Mouse (Mus musculus): Measurements from ENCODE around the gene Rpl13a. TPM values are rescaled to one million over a fixed set of nuclear protein-coding genes. Genes with fewer than 3 reads are reported as not detected.
A peak's percentile ranks its signal among the peaks of the same experiment; 100 is the strongest.
"Not testable (repeated sequence)": the region's sequence is repeated elsewhere in the genome, so short reads cannot be mapped to it uniquely, and the experiment has no call there.

Gene Rpl13a
- polyA plus RNA-seq, 1 experiment from 2014 or later: 1,959 TPM

DNA sequence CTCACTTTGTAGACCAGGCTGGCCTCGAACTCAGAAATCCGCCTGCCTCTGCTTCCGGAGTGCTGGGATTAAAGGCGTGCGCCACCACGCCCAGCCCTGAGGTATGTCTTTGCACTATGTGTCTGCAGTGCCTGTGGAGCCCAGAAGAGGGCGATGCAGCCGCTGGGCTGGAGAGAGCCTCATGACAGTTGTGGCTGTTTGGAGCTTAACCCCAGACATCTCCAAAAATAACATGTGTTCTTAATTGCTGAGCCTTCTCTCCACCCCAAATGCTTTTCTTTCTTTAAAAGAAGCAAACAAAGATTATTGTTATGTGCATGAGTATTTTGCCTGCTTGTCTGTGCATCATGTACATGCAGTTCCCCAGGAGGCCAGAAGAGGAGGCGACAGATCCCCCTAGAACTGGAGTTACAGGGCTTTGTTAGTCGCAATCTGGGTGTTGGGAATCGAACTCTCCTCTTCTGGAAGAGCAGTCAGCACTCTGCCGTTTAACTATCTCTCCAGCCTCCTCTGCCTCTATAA lies 26.5 kb upstream of the Rpl13a start:
- Histone ChIP-seq H3K9me3 (replicated peaks; ENCODE audit: low read length) (no peaks in the 10 kb centered on the region), H3K9ac (ENCODE audit: low read depth, low read length) (no peak overlapping the region)
- TF ChIP-seq CTCF (IDR thresholded peaks at IDR 0.05; ENCODE audit: low read depth): peak; percentile 73

DNA sequence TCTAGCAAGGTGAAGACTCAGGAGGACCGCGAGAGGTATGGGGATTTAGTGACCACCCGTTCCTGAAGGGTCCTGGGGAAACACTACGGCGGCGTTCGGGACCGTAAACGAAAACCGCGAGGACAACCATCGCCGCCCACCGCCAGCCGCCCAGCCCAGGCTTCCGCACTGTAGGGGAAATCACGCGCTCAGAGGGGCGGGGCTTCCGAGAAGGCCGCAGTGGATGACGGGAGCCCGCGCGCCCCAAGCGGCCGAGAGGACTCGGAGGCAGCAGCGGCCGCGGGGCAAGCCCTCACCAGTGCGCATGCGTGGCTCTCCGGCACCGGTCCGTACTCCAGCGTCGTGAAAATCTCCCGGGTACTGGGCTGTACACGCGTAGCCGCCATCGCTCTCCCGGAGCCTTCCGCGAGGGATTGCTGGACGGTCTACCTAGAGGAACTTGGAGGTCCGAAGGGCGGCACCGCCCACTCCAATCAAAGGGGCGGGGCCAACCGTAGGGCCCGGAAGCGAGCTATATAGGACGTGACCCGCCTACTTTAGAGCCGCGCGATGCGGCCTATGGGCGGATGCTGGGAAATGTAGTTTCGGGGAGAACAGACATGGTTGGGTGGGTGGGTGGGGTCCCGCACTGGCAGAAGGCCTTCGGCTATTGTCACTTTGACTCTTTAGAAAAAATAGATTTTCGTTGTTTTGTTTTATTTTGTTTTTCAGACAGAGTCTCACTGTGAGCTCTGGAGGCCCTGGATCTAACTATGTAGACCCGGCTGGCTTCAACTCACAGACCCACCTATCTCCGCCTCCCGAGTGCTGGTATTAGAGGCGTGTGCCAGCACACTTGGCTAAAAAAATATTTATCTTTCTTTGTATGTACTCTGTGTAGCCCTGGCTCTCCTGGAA lies 25.8 kb upstream of the Rpl13a start, which contains the start of the genes Pih1d1 and Aldh16a1:
Gene Pih1d1 (plus strand): TSS at position 208 of the 897 bp plus-strand sequence.
Gene Aldh16a1 (minus strand): TSS at position 489 of the 897 bp plus-strand sequence.
- H3K4me2 ChIP-seq (ENCODE audit: low read length): peak within 1 kb of the TSS; percentile 73
- H3K4me1 ChIP-seq (replicated peaks; ENCODE audit: insufficient read depth, low read length): peaks cover 7% of the 10 kb centered on the region
- H3K27me3 ChIP-seq (ENCODE audit: insufficient read depth, low read length): no peaks in the 10 kb centered on the region
- ATAC-seq (replicated peaks; ENCODE audit: low FRiP score, low read depth) (peak; percentile 92), DNase-seq (ENCODE audit: low spot score) (peak; percentile 97)
- H3K36me3 ChIP-seq (ENCODE audit: insufficient read depth, low read length): peaks cover 10% of the 10 kb centered on the region; the same call in 1 of the 2 replicates
- H3K9me3 ChIP-seq (replicated peaks; ENCODE audit: low read length): no peaks in the 10 kb centered on the region
- H3K27ac ChIP-seq: peak within 1 kb of the TSS; percentile 93
- H3K4me3 ChIP-seq (replicated peaks; ENCODE audit: low read depth, low read length): peak within 1 kb of the TSS; percentile 48
- TF ChIP-seq CTCF (IDR thresholded peaks at IDR 0.05; ENCODE audit: low read depth): peak; percentile 70
- WGBS: 3% methylated on average over 69 of the region's 69 CpGs
- peak within 1 kb of the TSS; percentile 66 for H3K9ac ChIP-seq (ENCODE audit: low read depth, low read length)

More for the DNA sequence above, 26.5 kb upstream of the Rpl13a start:
- WGBS: 82% methylated on average over 12 of the region's 12 CpGs
- DNase-seq (ENCODE audit: low spot score) (peak; percentile 61), ATAC-seq (replicated peaks; ENCODE audit: low FRiP score, low read depth) (peak; percentile 11; the same call in 1 of the 2 replicates)
- H3K27me3 ChIP-seq (ENCODE audit: insufficient read depth, low read length): no peaks in the 10 kb centered on the region
- H3K36me3 ChIP-seq (ENCODE audit: insufficient read depth, low read length): peaks cover 11% of the 10 kb centered on the region; the same call in 1 of the 2 replicates
- H3K4me3 ChIP-seq (replicated peaks; ENCODE audit: low read depth, low read length): peak overlapping the region; percentile 48
- H3K27ac ChIP-seq: 0 out of 2 replicates have a peak overlapping the region, but pooled peaks have one; percentile 93
- peaks cover 7% of the 10 kb centered on the region for H3K4me1 ChIP-seq (replicated peaks; ENCODE audit: insufficient read depth, low read length)
- H3K4me2 ChIP-seq (ENCODE audit: low read length): peak overlapping the region; percentile 73

DNA sequence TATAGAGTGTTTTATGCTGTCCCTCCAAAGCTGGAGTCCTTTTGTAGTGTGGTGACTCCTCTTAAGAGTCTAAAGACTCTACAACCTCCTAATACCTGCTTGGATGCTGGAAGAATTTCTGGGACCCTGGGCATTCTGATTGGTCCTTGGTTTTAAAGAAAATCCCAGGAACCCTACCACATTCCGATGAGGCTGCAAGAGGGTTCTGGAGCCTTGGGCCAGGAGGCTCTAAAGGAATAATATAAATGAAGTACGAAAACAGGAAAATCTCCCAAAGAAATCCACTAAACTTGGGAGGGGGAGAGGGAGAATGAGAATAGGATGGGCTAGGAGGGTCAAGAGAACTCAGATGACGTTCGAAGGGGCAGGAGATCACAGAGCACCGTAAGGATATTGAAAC lies 25.0 kb upstream of the Rpl13a start:
- H3K27ac ChIP-seq: peak overlapping the region; percentile 93
- no peak for DNase-seq (ENCODE audit: low spot score)
- H3K4me2 ChIP-seq (ENCODE audit: low read length): peak overlapping the region; percentile 73
- peaks cover 3% of the 10 kb centered on the region; the same call in 1 of the 2 replicates for H3K36me3 ChIP-seq (ENCODE audit: insufficient read depth, low read length)
- H3K4me1 ChIP-seq (replicated peaks; ENCODE audit: insufficient read depth, low read length): peaks cover 7% of the 10 kb centered on the region
- no peaks in the 10 kb centered on the region for H3K27me3 ChIP-seq (ENCODE audit: insufficient read depth, low read length)
- ATAC-seq (replicated peaks; ENCODE audit: low FRiP score, low read depth): no peak
- peak overlapping the region; percentile 48 for H3K4me3 ChIP-seq (replicated peaks; ENCODE audit: low read depth, low read length)
- 4% methylated on average over 5 of the region's 5 CpGs for WGBS
- no peaks in the 10 kb centered on the region for H3K9me3 ChIP-seq (replicated peaks; ENCODE audit: low read length)
- H3K9ac ChIP-seq (ENCODE audit: low read depth, low read length): peak overlapping the region; percentile 66
- no peak for TF ChIP-seq CTCF (IDR thresholded peaks at IDR 0.05; ENCODE audit: low read depth)

DNA sequence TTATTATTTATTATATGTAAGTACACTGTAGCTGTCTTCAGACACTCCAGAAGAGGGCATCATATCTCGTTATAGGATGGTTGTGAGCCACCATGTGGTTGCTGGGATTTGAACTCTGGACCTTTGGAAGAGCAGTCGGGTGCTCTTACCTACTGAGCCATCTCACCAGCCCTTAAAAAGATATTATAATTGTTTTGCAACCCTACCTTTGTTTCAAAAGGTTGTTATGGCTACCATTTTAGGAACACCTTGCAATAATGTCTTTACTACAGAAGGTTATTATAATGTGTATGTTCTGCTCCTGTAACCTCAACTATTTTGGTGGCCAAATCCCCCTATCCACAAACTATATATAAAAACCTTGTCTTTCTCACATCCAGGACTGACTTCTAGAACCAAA lies 24.5 kb upstream of the Rpl13a start:
- not testable (repeated sequence) for H3K36me3 ChIP-seq (ENCODE audit: insufficient read depth, low read length); DNase-seq (ENCODE audit: low spot score); H3K4me1 ChIP-seq (replicated peaks; ENCODE audit: insufficient read depth, low read length); H3K27ac ChIP-seq; ATAC-seq (replicated peaks; ENCODE audit: low FRiP score, low read depth); H3K4me3 ChIP-seq (replicated peaks; ENCODE audit: low read depth, low read length); H3K9ac ChIP-seq (ENCODE audit: low read depth, low read length); H3K27me3 ChIP-seq (ENCODE audit: insufficient read depth, low read length); H3K9me3 ChIP-seq (replicated peaks; ENCODE audit: low read length)
- H3K4me2 ChIP-seq (ENCODE audit: low read length): peak overlapping the region; percentile 73
- 88% methylated on average over 2 of the region's 2 CpGs for whole genome bisulfite sequencing

DNA sequence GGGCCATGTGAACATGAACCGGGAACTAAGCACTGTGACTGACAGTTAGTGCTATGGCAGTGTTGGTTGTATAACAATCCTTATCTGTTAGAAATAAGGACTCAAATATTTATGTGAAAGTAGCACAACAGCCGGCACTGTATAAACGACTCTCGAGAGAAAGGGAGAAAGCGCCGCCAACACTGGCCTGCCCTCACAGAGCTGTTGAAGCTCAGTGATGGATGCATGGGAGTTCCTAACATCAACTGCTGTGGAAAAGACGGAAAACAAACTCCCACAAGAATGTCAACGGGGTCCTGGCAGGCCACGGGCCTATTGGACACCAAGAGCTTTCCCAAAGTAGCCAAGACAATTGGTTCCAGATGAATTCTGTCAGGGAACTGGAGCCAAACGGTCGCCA lies 22.7 kb upstream of the Rpl13a start:
- peak; percentile 90 for DNase-seq (ENCODE audit: low spot score)
- H3K27me3 ChIP-seq (ENCODE audit: insufficient read depth, low read length): no peaks in the 10 kb centered on the region
- TF ChIP-seq CTCF (IDR thresholded peaks at IDR 0.05; ENCODE audit: low read depth): no peak

DNA sequence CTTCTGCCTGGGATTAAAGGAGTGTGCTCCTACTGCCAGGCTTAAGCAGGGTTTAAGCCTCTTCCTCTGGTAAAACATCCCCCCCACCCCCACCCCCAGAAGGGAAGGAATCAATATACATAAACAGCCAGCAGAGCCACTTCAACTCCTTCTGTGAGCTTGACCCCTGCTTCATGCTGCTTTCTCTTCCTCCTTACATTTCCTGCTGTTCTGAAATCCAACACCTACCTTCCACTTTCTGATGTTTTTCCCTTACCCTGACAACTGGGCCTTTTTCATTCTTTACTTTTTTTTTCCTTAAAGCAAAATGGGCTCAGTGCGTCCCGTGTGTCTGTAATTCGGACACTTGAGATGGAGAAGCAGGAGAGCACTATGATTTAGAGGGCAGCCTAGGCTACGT lies 21.8 kb upstream of the Rpl13a start:
- H3K4me3 ChIP-seq (replicated peaks; ENCODE audit: low read depth, low read length): no peak overlapping the region
- WGBS: 29% methylated on average over 4 of the region's 4 CpGs
- H3K27ac ChIP-seq: peak overlapping the region; percentile 80
- DNase-seq (ENCODE audit: low spot score) (peak; percentile 51), ATAC-seq (replicated peaks; ENCODE audit: low FRiP score, low read depth) (no peak)
- no peaks in the 10 kb centered on the region for H3K9me3 ChIP-seq (replicated peaks; ENCODE audit: low read length)
- no peaks in the 10 kb centered on the region for H3K27me3 ChIP-seq (ENCODE audit: insufficient read depth, low read length)
- no peak overlapping the region for H3K4me2 ChIP-seq (ENCODE audit: low read length)
- peaks cover 11% of the 10 kb centered on the region for H3K4me1 ChIP-seq (replicated peaks; ENCODE audit: insufficient read depth, low read length)
- H3K9ac ChIP-seq (ENCODE audit: low read depth, low read length): no peak overlapping the region
- no peak for TF ChIP-seq CTCF (IDR thresholded peaks at IDR 0.05; ENCODE audit: low read depth)
- H3K36me3 ChIP-seq (ENCODE audit: insufficient read depth, low read length): peaks cover 14% of the 10 kb centered on the region; the same call in 1 of the 2 replicates

More for the DNA sequence above, 22.7 kb upstream of the Rpl13a start:
- Histone ChIP-seq H3K27ac (peak overlapping the region; percentile 80), H3K4me3 (replicated peaks; ENCODE audit: low read depth, low read length) (no peak overlapping the region), H3K9me3 (replicated peaks; ENCODE audit: low read length) (no peaks in the 10 kb centered on the region), H3K36me3 (ENCODE audit: insufficient read depth, low read length) (0 out of 2 replicates have a peak, but pooled peaks cover 5% of the 10 kb centered on the region), H3K4me2 (ENCODE audit: low read length) (no peak overlapping the region), H3K9ac (ENCODE audit: low read depth, low read length) (no peak overlapping the region), H3K4me1 (replicated peaks; ENCODE audit: insufficient read depth, low read length) (peaks cover 11% of the 10 kb centered on the region)
- ATAC-seq (replicated peaks; ENCODE audit: low FRiP score, low read depth): no peak
- 23% methylated on average over 11 of the region's 11 CpGs for WGBS

Data from kidney, postnatal 0 days (tissue).